Mouse (Mus musculus) bone marrow macrophage, adult 2 months (primary cell): Measurements from ENCODE around the gene Tmem200a.

Experiments used
- CTCF ChIP-seq: IDR thresholded peaks from 2 replicates; pipeline ENCODE4 v1.5.1; 2012; ENCODE audit warnings: low read depth, mild to moderate bottlenecking, low read length, moderate library complexity
- POLR2A ChIP-seq: IDR thresholded peaks from 2 replicates; pipeline ENCODE4 v1.6.1; 2012; ENCODE audit warnings: mild to moderate bottlenecking, low read depth, low read length, borderline replicate concordance

- TF ChIP-seq CTCF (no peak), POLR2A (no peak)
Measured at GRCm38 (mm10) chr10:25944641-25945040, 134.2 kb downstream of the Tmem200a start.
